Mouse (Mus musculus): Measurements from ENCODE around the gene Shld1. TPM values are rescaled to one million over a fixed set of nuclear protein-coding genes. Genes with fewer than 3 reads are reported as not detected.

Shld1 gene
- 20.8 TPM for polyA plus RNA-seq (2015; fragmentation: Illumina TruSeq; extraction: RNeasy Lipid Tissue Mini Kit (QIAGEN cat#74804); ENCODE audit: insufficient read depth, low replicate concordance)

DNA sequence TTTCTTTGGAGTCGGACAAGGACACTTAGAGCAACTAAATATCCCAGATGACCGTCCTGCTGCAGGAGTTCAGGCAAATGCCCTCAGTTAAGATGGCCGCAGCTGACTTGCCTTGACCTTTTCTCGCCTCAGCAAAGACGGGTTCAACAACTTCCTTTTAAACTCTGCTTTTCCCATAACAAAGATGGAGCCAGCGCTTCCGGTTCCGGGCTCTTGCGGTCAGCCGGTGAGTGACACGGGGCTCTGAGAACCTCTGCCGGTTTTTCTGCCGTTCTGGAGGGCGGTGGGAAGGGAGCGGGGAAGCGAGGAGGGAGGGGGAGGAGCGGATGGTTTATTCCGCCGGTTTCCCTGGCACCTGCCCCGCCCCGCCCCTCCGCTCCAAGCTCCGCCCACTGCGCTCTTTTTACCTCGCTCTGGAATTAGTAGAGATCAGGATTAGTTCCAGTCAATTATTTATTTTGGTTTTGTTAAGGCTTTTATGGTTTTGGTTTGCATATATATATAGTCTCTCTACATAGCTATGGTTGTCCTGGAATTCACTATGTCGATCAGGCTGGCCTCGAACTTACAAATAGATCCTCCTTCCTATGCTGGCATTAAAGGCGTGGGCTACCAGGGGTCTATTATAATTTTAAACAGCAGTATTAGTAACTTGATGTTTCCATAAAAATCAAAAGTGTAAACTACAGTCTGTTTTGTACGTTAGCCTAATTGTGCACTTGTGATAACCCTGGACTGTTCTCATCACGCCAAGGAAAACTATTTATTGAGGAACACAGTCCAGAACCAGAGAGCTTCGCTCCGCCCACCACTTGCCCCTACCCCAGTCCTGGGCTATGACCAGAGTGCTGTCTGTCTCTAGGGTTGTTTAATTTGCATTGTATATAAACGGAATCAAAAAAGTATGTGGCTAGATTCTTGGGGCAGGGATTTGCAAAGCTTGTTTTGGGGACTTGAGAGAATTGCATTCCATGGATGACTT lies at the start of gene Shld1:
Gene Shld1, plus strand, starts transcription at position 176 of the 982 bp plus-strand sequence.

GRCm38 (mm10) chr2:132780978-132781377 lies 94.2 kb downstream of the Shld1 start, which contains the start of gene Chgb:
TSS of gene Chgb (plus strand) at chr2:132781278.

Other genes starting within 250 kb of the Shld1 start
- gene Gpcpd1, start 99.2 kb upstream of the Shld1 start, polyA plus RNA-seq (2015; fragmentation: Illumina TruSeq; extraction: RNeasy Lipid Tissue Mini Kit (QIAGEN cat#74804); ENCODE audit: insufficient read depth, low replicate concordance), result 147 TPM
- gene Chgb, start 94.3 kb downstream of the Shld1 start, polyA plus RNA-seq (2015; fragmentation: Illumina TruSeq; extraction: RNeasy Lipid Tissue Mini Kit (QIAGEN cat#74804); ENCODE audit: insufficient read depth, low replicate concordance), result not detected
- 48.1 TPM for gene Trmt6, start 129.1 kb downstream of the Shld1 start, polyA plus RNA-seq (2015; fragmentation: Illumina TruSeq; extraction: RNeasy Lipid Tissue Mini Kit (QIAGEN cat#74804); ENCODE audit: insufficient read depth, low replicate concordance)
- 3.9 TPM for gene Mcm8, start 129.2 kb downstream of the Shld1 start, polyA plus RNA-seq (2015; fragmentation: Illumina TruSeq; extraction: RNeasy Lipid Tissue Mini Kit (QIAGEN cat#74804); ENCODE audit: insufficient read depth, low replicate concordance)
- gene Crls1, start 159.7 kb downstream of the Shld1 start, polyA plus RNA-seq (2015; fragmentation: Illumina TruSeq; extraction: RNeasy Lipid Tissue Mini Kit (QIAGEN cat#74804); ENCODE audit: insufficient read depth, low replicate concordance), result 25.1 TPM
- gene Lrrn4, start 194.0 kb downstream of the Shld1 start, polyA plus RNA-seq (2015; fragmentation: Illumina TruSeq; extraction: RNeasy Lipid Tissue Mini Kit (QIAGEN cat#74804); ENCODE audit: insufficient read depth, low replicate concordance), result 1.1 TPM

Measured in spleen, adult 10 weeks (tissue).